Mouse (Mus musculus) ES-E14 (cell line): ENCODE results near the gene Elobl.

Experiments
- CHD2 ChIP-seq: IDR thresholded peaks from 2 replicates; pipeline ENCODE4 v1.6.1; 2014; ENCODE audit warnings: mild to moderate bottlenecking, low read depth, low read length, inconsistent platforms
- HCFC1 ChIP-seq: IDR thresholded peaks from 2 replicates; pipeline ENCODE4 v1.6.1; 2012; ENCODE audit warnings: low read length, inconsistent platforms, borderline replicate concordance; ENCODE audit not compliant: insufficient read depth
- ZC3H11A ChIP-seq: IDR thresholded peaks from 2 replicates; pipeline ENCODE4 v1.6.1; 2012; ENCODE audit warnings: low read depth, mild to moderate bottlenecking, inconsistent platforms, low read length, borderline replicate concordance

GRCm38 (mm10) chr11:88954803-88955202, 11.9 kb downstream of the Elobl start:
- 0 out of 2 replicates have a peak, but pooled peaks have one; percentile 2 for TF ChIP-seq HCFC1
- no peak for TF ChIP-seq ZC3H11A
- no peak for TF ChIP-seq CHD2
